Mouse (Mus musculus) ES-E14 (cell line): Measurements from ENCODE around the gene Gmpr.

Source experiments
- CHD2 ChIP-seq: IDR thresholded peaks from 2 replicates; pipeline ENCODE4 v1.6.1; 2014; ENCODE audit warnings: mild to moderate bottlenecking, low read depth, low read length, inconsistent platforms
- HCFC1 ChIP-seq: IDR thresholded peaks from 2 replicates; pipeline ENCODE4 v1.6.1; 2012; ENCODE audit warnings: low read length, inconsistent platforms, borderline replicate concordance; ENCODE audit not compliant: insufficient read depth
- ZNF384 ChIP-seq: IDR thresholded peaks from 2 replicates; pipeline ENCODE4 v1.6.1; 2012; ENCODE audit warnings: low read depth, low read length, inconsistent platforms

- TF ChIP-seq HCFC1 (no peak), CHD2 (no peak), ZNF384 (no peak)
Measured at GRCm38 (mm10) chr13:45524791-45525435, 17.7 kb downstream of the Gmpr start.
